13 mouse cellular contexts compared by ENCODE assay signal in genomic region chr1:92177599-92177998, GRCm38 (mm10). TPM values are rescaled to one million over a fixed set of nuclear protein-coding genes. Genes with fewer than 3 reads are reported as not detected.
DNase-seq lines count a peak whose midpoint lies in the region; ATAC-seq lines count a peak whose summit lies in the region.
"Had no signal": no experiment of that assay in that cellular context is flagged by ENCODE, and none has a peak within 500 bp of the region (broad histone marks: within the 10 kb centered on the region; RNA-seq: fewer than 3 reads in every experiment).

No protein-coding gene starts in this region.

- ATAC-seq in heart, embryonic 11.5 days (replicated peaks; ENCODE audit: insufficient number of reproducible peaks, low FRiP score, low TSS enrichment), result no peak
- ATAC-seq in granulocyte monocyte progenitor cell, adult 5-6 weeks (replicated peaks; ENCODE audit: poor library complexity, severe bottlenecking), result no peak
- ATAC-seq: liver, embryonic 12.5 days had no signal

- no peak overlapping the region for H3K4me3 ChIP-seq in heart, embryonic 11.5 days (ENCODE audit: low read depth, low read length)
- H3K4me3 ChIP-seq in midbrain, embryonic 10.5 days, result peak overlapping the region; percentile 87
- H3K4me3 ChIP-seq: liver, embryonic 12.5 days had no signal

- peaks cover 35% of the 10 kb centered on the region for H3K4me1 ChIP-seq in heart, embryonic 11.5 days (ENCODE audit: control insufficient read depth, insufficient read depth, low read length)
- H3K4me1 ChIP-seq in midbrain, embryonic 10.5 days, result peaks cover 69% of the 10 kb centered on the region

- no peaks in the 10 kb centered on the region for H3K27me3 ChIP-seq in heart, embryonic 11.5 days (ENCODE audit: control insufficient read depth, insufficient read depth, low read length)
- no peaks in the 10 kb centered on the region for H3K27me3 ChIP-seq in midbrain, embryonic 10.5 days (ENCODE audit: low read depth, poor library complexity, severe bottlenecking)
- H3K27me3 ChIP-seq: embryonic facial prominence, embryonic 15.5 days; liver, embryonic 12.5 days had no signal

- WGBS in heart, embryonic 11.5 days (ENCODE audit: insufficient replicate concordance), result 77% methylated on average over 5 of the region's 5 CpGs
- WGBS in midbrain, embryonic 10.5 days, result 46% methylated on average over 5 of the region's 5 CpGs

- no peak for DNase-seq in heart, postnatal 10 days
- peak; percentile 26 for DNase-seq in thymus, postnatal 4 days
- DNase-seq in thymus, postnatal 0 days (ENCODE audit: low spot score), result no peak
- no peak for DNase-seq in midbrain, embryonic 10.5 days (ENCODE audit: low spot score)
- no peak for DNase-seq in adrenal gland, postnatal 4 days (ENCODE audit: low spot score in 2 of 2)
- no peak for DNase-seq in frontal cortex, postnatal 14 days (ENCODE audit: low spot score in 2 of 2)
- DNase-seq: cerebellum, adult 11 months; gastrocnemius, postnatal 10 days; kidney, adult 18-20 months had no signal

- peak overlapping the region; percentile 22 for H3K4me2 ChIP-seq in heart, embryonic 11.5 days

- H3K9me3 ChIP-seq in heart, embryonic 11.5 days (replicated peaks; ENCODE audit: control insufficient read depth, low read length), result no peaks in the 10 kb centered on the region
- H3K9me3 ChIP-seq in midbrain, embryonic 10.5 days (replicated peaks), result no peaks in the 10 kb centered on the region
- H3K9me3 ChIP-seq: embryonic facial prominence, embryonic 15.5 days; liver, embryonic 12.5 days had no signal

- intact Hi-C loops in heart, postnatal 10 days (cut with DNase I), result loop anchor here (5.0 kb wide), 4 partner anchors 65 to 275 kb away; no protein-coding TSS in a partner anchor

- no peaks in the 10 kb centered on the region for H3K36me3 ChIP-seq in heart, embryonic 11.5 days (ENCODE audit: control insufficient read depth, insufficient read depth, low read length)
- H3K36me3 ChIP-seq in midbrain, embryonic 10.5 days, result 0 out of 2 replicates have a peak, but pooled peaks cover 3% of the 10 kb centered on the region
- H3K36me3 ChIP-seq: embryonic facial prominence, embryonic 15.5 days; liver, embryonic 12.5 days had no signal

- no peak overlapping the region for H3K9ac ChIP-seq in heart, embryonic 11.5 days (ENCODE audit: low read depth, low read length)
- H3K9ac ChIP-seq: embryonic facial prominence, embryonic 15.5 days; liver, embryonic 12.5 days had no signal

- no peak overlapping the region for H3K27ac ChIP-seq in heart, embryonic 11.5 days (ENCODE audit: low read depth, low read length)
- peak overlapping the region; percentile 79 for H3K27ac ChIP-seq in midbrain, embryonic 10.5 days (replicated peaks)
- H3K27ac ChIP-seq: liver, embryonic 12.5 days had no signal

RNA-seq across cellular contexts. Expression of gene Hdac4, which starts 17.9 kb away (rescaled TPM):
- 11.4 and 12.5 TPM in 2 replicates for polyA plus RNA-seq in heart, embryonic 11.5 days (2014; fragmentation: Nextera tagmentation; extraction: Ambion mirVana)
- 10 to 100 TPM; 37.2 to 39.9 TPM for total RNA-seq in heart, postnatal 10 days (2021)
- 23.6 and 27.7 TPM in 2 replicates for polyA plus RNA-seq in thymus, postnatal 0 days (2015; fragmentation: Nextera tagmentation; extraction: Ambion mirVana)
- polyA plus RNA-seq in midbrain, embryonic 10.5 days (2016; fragmentation: Nextera tagmentation; extraction: Ambion mirVana), result 20.1 and 22.3 TPM in 2 replicates
- total RNA-seq in adrenal gland, postnatal 4 days (2021), result 10 to 100 TPM; 93.3 to 97.8 TPM
- total RNA-seq in granulocyte monocyte progenitor cell, adult 5-6 weeks (2014; fragmentation: Nextera tagmentation), result 11.7 and 13.0 TPM in 2 replicates
- total RNA-seq in granulocyte monocyte progenitor cell, adult 5-6 weeks (2017), result 12.1 and 13.8 TPM in 2 replicates
